Mouse (Mus musculus) MEL-GATA-1-ER (cell line): Measurements from ENCODE around the gene Msrb3.

Source experiments
- DNase-seq: peaks from one replicate; pipeline ENCODE4 v3.0.0-alpha.2; 2012; ENCODE audit warnings: low read depth; ENCODE audit errors: extremely low read depth

Msrb3 gene

DNA sequence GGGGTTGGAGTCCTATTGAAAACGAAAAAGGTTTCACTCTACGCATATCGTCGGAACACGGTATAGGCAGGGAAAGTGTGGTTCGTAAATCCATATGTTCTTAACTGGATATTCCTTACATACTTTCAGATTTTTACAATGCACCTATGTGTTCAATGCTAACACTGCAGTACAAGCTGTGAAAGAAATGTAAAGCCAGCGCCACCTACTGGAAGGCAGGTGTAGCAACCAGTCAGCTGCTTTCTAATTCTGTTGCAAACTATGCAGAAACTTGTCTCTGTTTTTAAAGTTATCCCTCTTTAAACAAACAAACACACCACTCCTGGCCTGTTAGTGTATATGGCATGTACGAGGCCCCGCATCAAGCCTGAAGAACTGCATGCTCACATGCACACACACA, 34.5 kb downstream of the Msrb3 start:
- DNase-seq = peak; percentile 44

DNA sequence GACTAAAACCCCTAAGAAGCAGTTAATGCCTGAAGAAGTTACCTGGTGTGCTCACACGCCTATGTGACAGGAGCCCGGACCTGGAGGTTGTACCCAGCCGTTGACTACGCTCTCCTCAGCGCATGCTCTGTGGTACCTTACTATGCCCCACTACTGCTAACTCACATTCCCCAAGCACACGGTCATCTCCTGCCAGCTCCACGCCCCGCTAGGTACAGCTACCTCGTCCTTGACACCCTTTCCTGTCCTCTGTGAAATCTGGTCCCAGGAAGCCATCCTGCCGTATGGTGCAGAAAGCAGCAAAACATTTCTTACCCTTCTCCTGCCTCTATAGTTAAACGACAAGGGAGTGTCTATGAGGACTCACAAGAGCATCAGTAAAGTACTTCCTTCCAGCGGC, 37.2 kb downstream of the Msrb3 start:
- no peak for DNase-seq

DNA sequence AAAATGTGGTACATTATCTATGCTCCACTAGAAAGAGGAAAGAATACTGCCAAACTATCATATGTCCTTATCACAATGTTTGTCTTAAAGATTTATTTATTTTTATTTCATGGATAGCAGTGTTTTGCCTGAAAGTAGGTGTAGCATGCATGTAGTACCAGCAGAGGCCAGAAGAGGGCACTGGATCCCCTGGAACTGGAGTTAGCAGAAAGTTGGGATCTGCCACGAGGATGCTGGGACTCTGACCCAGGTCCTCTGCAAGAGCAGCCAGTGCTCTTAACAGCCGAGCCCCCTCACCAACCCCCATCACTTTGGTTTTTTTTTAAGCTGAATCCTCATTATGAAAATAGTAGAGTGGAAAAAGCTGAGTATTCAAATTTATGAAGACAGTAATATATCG, 37.7 kb downstream of the Msrb3 start:
- no peak for DNase-seq

GRCm38 (mm10) chr10:120857531-120858001, 41.3 kb downstream of the Msrb3 start:
- DNase-seq = no peak

DNA sequence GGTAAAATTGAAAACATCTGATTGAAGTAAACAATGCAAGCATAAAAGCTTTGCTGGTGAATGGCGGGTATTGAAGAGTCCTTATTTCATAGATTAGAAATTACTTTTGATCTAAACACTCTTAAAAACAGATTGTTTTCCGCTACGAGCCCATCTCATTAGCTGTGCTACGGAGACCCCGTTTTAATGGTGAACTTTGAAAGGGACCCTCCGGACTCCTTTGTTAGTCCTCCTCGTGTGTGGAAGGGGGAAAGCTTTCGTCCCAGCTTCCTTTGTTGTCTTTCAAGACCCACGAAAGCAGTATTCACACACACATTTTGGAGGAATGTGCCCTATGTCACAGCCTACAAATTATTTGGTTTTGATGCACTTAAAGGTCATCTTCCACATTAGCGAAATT, 44.6 kb downstream of the Msrb3 start:
- DNase-seq = no peak

DNA sequence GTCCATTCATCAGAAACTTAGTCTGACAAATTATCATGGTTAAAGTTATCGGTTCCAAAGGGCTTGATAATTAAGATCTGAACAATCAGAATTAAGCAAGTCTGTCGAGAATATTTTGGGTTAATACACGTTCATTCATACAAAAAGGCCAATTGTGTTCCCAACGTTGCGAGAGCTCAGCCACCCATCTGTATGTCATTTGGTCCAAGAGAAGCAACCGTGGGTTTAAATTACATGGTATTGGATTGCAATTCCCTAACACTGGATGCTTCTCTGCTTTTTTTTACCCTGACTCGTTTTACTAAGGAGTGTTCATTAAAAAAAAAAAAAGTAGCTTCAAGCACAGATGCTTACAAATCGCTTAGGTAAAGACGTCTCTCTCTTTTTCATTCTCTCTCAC, 45.1 kb downstream of the Msrb3 start:
- DNase-seq = no peak

DNA sequence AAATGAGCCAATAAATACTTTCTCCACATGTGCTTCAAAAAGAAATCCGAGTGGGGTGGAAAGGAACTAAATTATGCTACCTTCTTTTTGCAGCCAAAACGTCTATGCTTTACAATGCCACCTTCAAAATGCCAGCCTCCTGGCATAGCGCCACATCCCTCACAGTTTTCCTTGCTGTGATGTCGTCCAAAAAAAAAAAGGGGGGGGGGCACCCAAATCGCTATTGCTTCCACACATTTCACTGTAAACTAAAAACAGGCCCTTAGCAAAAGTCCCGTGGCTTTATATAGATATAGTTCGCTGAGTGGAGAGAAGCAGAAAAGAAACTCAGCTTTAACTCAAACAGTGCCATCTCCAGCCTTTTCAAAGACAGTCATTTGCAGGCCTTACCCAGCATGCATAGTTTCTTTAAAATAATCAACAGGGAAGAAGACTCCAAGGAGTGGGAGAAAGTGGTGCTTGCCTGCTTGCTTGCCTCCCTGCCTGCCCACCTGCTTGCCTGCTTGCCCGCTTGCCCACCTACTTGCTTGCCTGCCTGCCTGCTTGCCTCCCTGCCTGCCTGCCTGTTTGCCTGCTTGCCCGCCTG, 47.6 kb downstream of the Msrb3 start:
- no peak for DNase-seq

DNA sequence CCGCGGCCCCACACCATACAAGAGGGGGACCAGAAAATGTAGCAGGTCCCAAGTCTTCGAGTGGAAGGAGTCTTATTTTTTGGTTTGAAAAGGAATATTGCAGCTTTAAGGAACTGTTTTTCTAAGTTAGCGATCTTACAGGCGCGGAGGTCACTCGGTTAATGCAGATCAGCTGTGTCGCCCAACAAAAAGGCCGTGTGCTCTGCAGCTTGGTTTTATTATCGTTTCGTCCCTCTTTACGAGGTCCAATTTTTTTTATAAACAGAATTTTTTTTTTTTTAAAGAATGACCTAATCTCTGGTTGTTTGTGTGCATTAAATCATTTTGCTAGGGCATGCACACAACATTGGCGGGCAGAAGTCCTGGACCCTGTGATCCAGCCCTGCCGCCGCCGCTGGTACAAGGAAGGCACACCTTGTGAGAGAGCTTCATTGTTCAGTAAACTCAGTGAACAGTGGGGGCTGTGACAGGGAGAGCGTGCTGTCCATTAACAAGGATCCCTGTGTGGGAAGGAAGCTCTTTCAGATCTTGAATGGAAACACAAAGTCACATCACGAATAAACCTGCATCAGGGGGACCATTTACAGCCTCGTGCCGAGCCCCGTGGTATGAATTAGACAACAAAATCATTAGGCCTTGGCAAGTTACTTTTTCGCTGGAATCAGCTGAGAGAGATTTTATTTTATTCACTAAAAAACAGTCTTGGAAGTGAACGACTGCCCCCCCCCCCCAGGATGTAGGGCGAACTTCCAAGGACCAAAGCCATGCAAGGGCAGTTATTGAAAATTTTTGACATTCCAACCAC, 48.3 kb downstream of the Msrb3 start:
- DNase-seq = no peak

DNA sequence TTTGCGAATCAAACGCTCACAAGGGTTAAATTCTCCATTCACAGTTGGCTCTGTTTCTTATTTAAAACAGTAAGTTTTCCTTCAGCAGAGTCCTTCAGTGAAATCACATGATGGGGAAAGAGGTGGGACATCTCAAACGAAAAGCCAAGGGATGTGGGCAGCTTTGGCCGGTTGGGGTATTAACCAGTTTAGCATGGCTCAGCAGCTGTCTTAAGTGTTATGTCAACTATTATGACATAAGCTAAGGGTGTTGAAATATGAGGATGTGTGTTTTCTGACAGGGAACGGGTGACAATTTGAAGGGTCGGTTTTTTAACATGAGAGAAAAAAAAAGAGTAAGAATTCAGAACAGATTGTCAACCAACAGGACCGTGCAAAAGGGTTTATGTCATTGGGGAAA, 50.2 kb downstream of the Msrb3 start:
- DNase-seq = no peak

- DNase-seq = no peak
Measured at GRCm38 (mm10) chr10:120847785-120848184, 51.1 kb downstream of the Msrb3 start.

DNA sequence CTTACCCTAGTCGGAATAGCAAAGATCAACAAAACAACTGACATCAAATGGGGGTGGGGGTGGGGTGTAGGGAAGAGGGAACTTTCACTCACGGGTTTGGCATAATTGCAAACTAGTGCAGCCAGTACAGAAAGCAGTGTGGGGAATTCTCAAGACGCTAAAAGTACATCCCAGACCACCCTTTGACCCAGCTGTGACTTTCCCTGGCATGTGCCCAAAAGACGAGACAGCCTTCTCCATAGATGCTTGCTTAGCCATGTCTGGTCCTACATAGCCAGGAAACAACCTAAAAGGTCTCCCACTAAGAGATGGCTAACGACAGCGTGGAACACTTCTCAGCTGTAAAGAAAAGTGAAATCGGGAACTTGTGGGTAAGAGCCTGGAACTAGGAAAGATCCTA, 58.9 kb downstream of the Msrb3 start:
- DNase-seq = no peak

DNA sequence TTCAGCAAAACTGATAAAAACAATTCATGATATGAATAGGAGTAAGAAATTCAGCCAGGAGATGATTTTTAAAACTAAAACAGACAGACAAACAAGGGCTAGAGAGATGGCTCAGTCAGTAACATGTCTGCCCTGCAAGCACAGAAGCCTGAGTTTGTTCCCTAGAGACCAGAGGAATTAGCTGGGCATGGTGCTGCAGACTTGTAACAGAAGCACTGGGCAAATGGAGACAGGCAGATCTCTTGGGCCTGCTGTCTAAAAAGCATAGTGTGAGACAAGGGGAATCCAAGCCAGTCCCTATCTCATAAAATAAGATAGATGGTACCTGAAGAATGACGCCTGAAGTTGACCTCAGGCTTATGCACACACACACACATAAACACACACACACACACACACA, 64.4 kb downstream of the Msrb3 start:
- no peak for DNase-seq

- DNase-seq = no peak
Measured at GRCm38 (mm10) chr10:120833836-120834235, 65.1 kb downstream of the Msrb3 start.

- DNase-seq = no peak
Measured at GRCm38 (mm10) chr10:120827761-120828160, 71.1 kb downstream of the Msrb3 start.

DNA sequence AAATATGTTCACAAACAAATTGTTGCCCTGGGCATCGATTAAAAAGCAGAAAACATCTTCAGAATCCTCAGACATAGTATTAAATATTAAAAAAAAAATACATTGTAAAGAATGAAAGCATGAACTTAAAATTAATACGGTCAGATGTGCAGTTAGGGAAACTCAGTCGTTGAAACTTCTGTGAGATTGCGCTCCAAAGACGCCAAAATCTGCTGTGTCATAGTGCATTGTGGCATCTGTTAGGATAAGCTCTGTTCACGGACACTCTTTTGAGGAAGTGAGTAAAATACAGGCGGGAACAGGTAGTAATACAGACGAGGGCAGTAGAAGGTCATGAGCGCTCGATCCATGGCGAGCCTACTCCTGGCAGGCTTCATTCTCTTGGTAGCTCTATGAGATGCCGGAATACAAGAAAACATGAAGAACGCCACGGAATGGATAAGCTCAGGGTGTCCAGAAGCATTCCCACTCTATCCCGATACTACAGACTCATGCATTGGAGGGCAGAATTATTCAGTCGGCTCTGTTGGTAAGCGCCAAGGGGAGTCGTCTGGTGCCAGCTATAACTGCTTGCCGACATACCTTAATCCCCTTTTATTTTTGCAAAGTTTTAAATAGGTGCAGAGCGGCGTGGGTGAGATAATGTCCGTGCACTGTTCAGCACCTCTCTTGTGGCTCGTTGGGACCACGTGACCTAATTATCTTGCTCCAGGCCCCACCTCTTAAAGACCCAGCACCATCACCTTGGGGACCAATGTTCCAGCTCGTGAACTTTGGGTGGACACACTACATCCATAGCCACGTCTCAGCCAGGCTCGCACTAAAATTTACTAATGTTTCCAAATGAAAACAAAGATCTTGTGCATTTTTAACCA, 71.9 kb downstream of the Msrb3 start:
- DNase-seq = peak; percentile 89

GRCm38 (mm10) chr10:120826381-120826780, 72.5 kb downstream of the Msrb3 start:
- DNase-seq = peak; percentile 47

GRCm38 (mm10) chr10:120825594-120825993, 73.3 kb downstream of the Msrb3 start:
- no peak for DNase-seq

GRCm38 (mm10) chr10:120821491-120822358, 77.2 kb downstream of the Msrb3 start:
- no peak for DNase-seq

DNA sequence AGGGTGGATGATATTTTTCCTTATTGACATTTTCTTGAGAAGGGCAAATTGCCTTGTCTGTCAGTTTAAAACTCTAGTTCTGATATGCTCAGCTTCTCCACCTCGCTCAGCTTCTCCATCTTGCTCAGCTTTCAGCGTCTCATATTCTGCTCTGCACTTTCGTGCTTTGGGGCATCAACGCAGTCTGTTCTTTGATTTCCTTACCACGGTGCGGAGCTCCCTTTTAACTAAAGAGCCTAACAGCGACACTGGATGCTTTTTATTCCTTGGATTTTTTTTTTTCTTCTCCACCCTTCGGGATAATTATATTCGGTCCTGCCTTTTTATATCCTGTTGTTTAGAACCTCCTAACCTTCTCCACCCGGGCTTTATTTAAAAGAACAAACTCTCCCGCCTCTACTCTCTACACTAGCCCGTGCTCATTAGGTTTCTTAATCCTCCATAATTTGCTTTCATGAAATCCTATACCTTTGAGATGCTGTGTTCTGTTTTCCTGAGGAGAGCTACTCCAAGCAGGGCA, 78.1 kb downstream of the Msrb3 start:
- no peak for DNase-seq

DNA sequence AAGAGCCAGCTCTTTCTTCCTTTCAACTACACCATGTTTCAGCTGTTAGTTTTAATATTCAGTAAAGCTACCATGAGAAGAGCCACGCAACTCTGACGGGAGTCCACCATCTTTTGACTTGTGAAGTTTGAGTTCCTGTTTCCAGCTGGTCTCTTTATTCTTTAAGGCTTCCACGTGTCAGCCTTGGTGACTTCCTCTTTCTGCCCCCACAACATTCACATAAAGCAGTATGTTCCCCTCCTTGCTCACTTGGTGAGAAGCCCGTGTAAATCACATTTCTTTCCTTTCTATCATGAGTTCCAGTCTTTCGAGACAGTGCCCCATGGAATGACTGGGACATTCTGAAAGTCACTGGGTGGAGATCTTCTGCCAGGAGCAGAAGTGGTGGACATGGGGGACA, 83.6 kb downstream of the Msrb3 start:
- peak; percentile 87 for DNase-seq
